Mouse (Mus musculus) lung, postnatal 0 days (tissue): ENCODE measurements around the gene Ccdc183. TPM values are rescaled to one million over a fixed set of nuclear protein-coding genes. Genes with fewer than 3 reads are reported as not detected.

Source experiments
- ATAC-seq: fragments of 200-750 bp; cut with Nextera tagmentation; 2 replicates; pipeline ENCODE4 v1.8.0; 2017; ENCODE audit warnings: moderate library complexity
- DNase-seq: peaks from one replicate; pipeline ENCODE4 v3.0.0-alpha.2; 2016; ENCODE audit warnings: low spot score
- H3K27ac ChIP-seq: fragments of 300-500 bp; sonication (generic); 2 replicates; pipeline ENCODE4 v1.5.1; 2014; ENCODE audit warnings: antibody characterized with exemption, mild to moderate bottlenecking, low read length, mixed read lengths
- H3K27me3 ChIP-seq: fragments of 300-500 bp; sonication (generic); replicated peaks from 2 replicates; pipeline ENCODE4 v1.6.1; 2014; ENCODE audit warnings: low read length, mixed read lengths; ENCODE audit not compliant: insufficient read depth
- H3K36me3 ChIP-seq: fragments of 300-500 bp; sonication (generic); 2 replicates; pipeline ENCODE4 v1.6.1; 2014; ENCODE audit warnings: low read length, mixed read lengths; ENCODE audit not compliant: insufficient read depth
- H3K4me1 ChIP-seq: fragments of 300-500 bp; sonication (generic); 2 replicates; pipeline ENCODE4 v1.6.1; 2014; ENCODE audit warnings: antibody characterized with exemption, low read depth, low read length, mixed read lengths; ENCODE audit not compliant: insufficient read depth
- H3K4me2 ChIP-seq: fragments of 300-500 bp; sonication (generic); replicated peaks from 2 replicates; pipeline ENCODE4 v1.6.1; 2014; ENCODE audit warnings: low read depth, mild to moderate bottlenecking, low read length, moderate library complexity, mixed read lengths
- H3K4me3 ChIP-seq: fragments of 300-500 bp; sonication (generic); 2 replicates; pipeline ENCODE4 v1.5.1; 2014; ENCODE audit warnings: low read depth, low read length
- H3K9ac ChIP-seq: fragments of 300-500 bp; sonication (generic); replicated peaks from 2 replicates; pipeline ENCODE4 v1.6.1; 2014; ENCODE audit warnings: low read depth, mild to moderate bottlenecking
- H3K9me3 ChIP-seq: fragments of 300-500 bp; sonication (generic); 2 replicates; pipeline ENCODE4 v1.6.1; 2016; ENCODE audit warnings: low read length, mixed read lengths
- CTCF ChIP-seq: IDR thresholded peaks from 2 replicates; pipeline ENCODE4 v1.5.1; 2016; ENCODE audit warnings: antibody characterized with exemption, mild to moderate bottlenecking
- EP300 ChIP-seq: IDR thresholded peaks from 2 replicates; pipeline ENCODE4 v1.6.1; 2016; ENCODE audit warnings: antibody characterized with exemption, mild to moderate bottlenecking, control low read depth
- WGBS: fragments of 180-500 bp; shearing (Covaris S2); extraction: QIAGEN DNeasy Blood & Tissue Kit; methylation state at CpG from one replicate; pipeline ENCODE4 v1.1.7; 2014; 5-methylcytosine and 5-hydroxymethylcytosine counted together
- polyA plus RNA-seq: library from polyadenylated mRNA; unstranded; fragments of >200 nt; fragmentation: Nextera tagmentation; extraction: Ambion mirVana; gene quantifications from 2 replicates; pipeline ENCODE4 v1.2.1, GENCODE M21; 2015

Gene Ccdc183
- polyA plus RNA-seq, 1 experiment from 2014 or later, result 0.38 TPM

DNA sequence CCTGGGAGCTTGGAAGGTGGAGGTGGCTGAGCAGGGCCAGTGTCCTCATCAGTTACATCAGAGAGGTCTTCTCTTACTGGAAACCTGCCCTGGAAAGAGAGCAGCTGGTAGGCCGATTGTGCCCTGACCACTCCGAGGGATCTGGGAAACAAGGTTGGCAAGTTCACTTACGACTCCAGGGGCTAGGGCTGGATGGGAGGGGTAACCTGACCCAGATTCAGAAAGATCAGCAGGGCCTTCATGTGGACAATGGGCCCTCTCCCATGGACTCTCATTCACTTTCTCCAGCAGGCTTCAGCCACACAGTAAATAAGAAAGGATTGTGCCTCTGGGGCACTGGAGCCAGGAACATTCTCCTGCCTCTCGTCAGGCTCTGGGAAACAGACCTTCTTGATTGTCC lies 32.6 kb downstream of the Ccdc183 start:
- Histone ChIP-seq H3K9ac (no peak overlapping the region), H3K27me3 (peaks cover 13% of the 10 kb centered on the region), H3K9me3 (no peaks in the 10 kb centered on the region), H3K4me2 (no peak overlapping the region), H3K36me3 (0 out of 2 replicates have a peak, but pooled peaks cover 5% of the 10 kb centered on the region), H3K4me3 (no peak overlapping the region), H3K4me1 (peaks cover 5% of the 10 kb centered on the region; the same call in 1 of the 2 replicates), H3K27ac (no peak overlapping the region)
- no peak for ATAC-seq
- TF ChIP-seq CTCF (no peak), EP300 (no peak)
- 79% methylated on average over 4 of the region's 4 CpGs for WGBS
- DNase-seq, result no peak

- TF ChIP-seq EP300 (no peak), CTCF (no peak)
- Histone ChIP-seq H3K4me1 (peaks cover 11% of the 10 kb centered on the region; the same call in 1 of the 2 replicates), H3K27me3 (peaks cover 20% of the 10 kb centered on the region), H3K9ac (no peak overlapping the region), H3K36me3 (0 out of 2 replicates have a peak, but pooled peaks cover 5% of the 10 kb centered on the region), H3K27ac (no peak overlapping the region), H3K9me3 (no peaks in the 10 kb centered on the region), H3K4me2 (no peak overlapping the region), H3K4me3 (no peak overlapping the region)
- no peak for DNase-seq
- ATAC-seq, result no peak
- 73% methylated on average over 3 of the region's 3 CpGs for WGBS
Observed at GRCm38 (mm10) chr2:25584152-25584551, 33.3 kb downstream of the Ccdc183 start.

DNA sequence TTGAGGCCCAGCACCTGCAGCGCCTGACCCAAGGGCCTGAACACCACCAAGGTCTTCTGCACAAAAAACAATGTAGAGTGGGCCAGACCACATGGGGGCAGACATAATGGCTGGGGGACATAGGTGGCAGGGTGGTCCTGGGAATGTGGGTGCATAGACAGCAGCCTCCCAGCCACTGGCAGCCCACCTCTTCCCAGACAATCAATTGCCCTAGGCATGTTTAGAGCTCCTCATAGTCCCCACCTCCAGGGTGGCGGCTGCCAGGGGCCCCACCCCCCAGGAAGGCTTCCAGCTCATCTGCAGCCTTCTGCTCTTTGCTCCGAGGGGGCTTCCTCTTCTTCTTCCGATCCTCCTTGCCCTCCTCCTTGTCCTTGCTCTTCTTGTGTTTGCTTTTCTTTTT lies 33.9 kb downstream of the Ccdc183 start:
- no peak overlapping the region for H3K4me3 ChIP-seq
- no peak overlapping the region for H3K9ac ChIP-seq
- H3K4me2 ChIP-seq, result no peak overlapping the region
- H3K4me1 ChIP-seq, result peaks cover 14% of the 10 kb centered on the region
- ATAC-seq (no peak), DNase-seq (no peak)
- no peaks in the 10 kb centered on the region for H3K9me3 ChIP-seq
- 54% methylated on average over 4 of the region's 4 CpGs for WGBS
- 0 out of 2 replicates have a peak, but pooled peaks cover 5% of the 10 kb centered on the region for H3K36me3 ChIP-seq
- no peak overlapping the region for H3K27ac ChIP-seq
- TF ChIP-seq CTCF, result no peak
- no peak for TF ChIP-seq EP300
- H3K27me3 ChIP-seq, result peaks cover 26% of the 10 kb centered on the region

DNA sequence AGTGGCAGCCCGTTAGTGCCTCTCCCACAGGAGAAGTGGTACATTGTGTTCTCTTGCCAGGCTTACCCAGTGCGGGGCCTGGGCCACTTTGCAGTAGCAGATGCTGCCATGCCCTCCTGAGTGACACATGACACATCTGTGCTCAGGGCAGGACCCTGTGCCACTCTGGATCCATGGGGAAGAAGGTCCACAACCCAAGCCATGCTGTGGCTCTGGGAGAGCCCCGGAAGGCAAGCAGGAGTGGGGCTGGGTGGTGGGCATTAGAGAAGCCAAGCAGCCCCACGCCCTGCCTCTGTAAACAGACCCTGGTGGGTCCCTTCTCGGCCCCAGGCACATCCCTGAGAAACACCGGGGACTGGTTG lies 34.4 kb downstream of the Ccdc183 start:
- DNase-seq, result no peak
- Histone ChIP-seq H3K36me3 (0 out of 2 replicates have a peak, but pooled peaks cover 5% of the 10 kb centered on the region), H3K4me3 (no peak overlapping the region), H3K27me3 (peaks cover 30% of the 10 kb centered on the region), H3K9ac (no peak overlapping the region), H3K4me2 (no peak overlapping the region), H3K4me1 (peaks cover 16% of the 10 kb centered on the region), H3K27ac (no peak overlapping the region), H3K9me3 (no peaks in the 10 kb centered on the region)
- 82% methylated on average over 6 of the region's 6 CpGs for WGBS
- no peak for TF ChIP-seq EP300
- no peak for TF ChIP-seq CTCF
- ATAC-seq, result no peak

GRCm38 (mm10) chr2:25582466-25583119 lies 34.9 kb downstream of the Ccdc183 start:
- peaks cover 35% of the 10 kb centered on the region for H3K27me3 ChIP-seq
- H3K27ac ChIP-seq, result no peak overlapping the region
- DNase-seq (no peak), ATAC-seq (peak; percentile 23; the same call in 1 of the 2 replicates)
- H3K4me1 ChIP-seq, result peaks cover 21% of the 10 kb centered on the region
- no peak overlapping the region for H3K9ac ChIP-seq
- no peak overlapping the region for H3K4me2 ChIP-seq
- H3K9me3 ChIP-seq, result no peaks in the 10 kb centered on the region
- 0 out of 2 replicates have a peak, but pooled peaks cover 5% of the 10 kb centered on the region for H3K36me3 ChIP-seq
- TF ChIP-seq CTCF (no peak), EP300 (no peak)
- no peak overlapping the region for H3K4me3 ChIP-seq
- 43% methylated on average over 12 of the region's 12 CpGs for WGBS

DNA sequence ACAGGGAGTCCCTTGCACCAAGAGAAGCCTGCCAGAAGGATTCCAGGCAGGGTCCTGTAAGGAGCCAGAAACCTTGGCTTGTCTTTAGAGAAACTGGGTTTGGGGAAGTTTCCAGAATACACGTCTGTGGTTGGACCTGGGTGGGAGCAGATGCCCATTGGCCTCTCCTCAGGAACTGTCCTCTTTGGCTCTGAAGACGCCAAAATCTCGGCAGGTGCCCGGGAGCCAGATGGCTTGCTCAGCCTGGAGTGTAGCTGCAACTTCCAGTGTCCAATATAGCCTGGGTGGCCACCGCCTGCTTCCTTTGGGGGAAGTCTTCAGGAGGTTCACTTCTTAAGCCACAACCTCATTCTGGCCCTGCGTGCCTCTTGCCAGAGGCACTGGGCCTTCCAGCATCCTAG lies 35.6 kb downstream of the Ccdc183 start:
- H3K4me2 ChIP-seq, result peak overlapping the region; percentile 21; the same call in 1 of the 2 replicates
- ATAC-seq (no peak), DNase-seq (no peak)
- H3K27ac ChIP-seq, result no peak overlapping the region
- TF ChIP-seq CTCF, result no peak
- no peak for TF ChIP-seq EP300
- peaks cover 42% of the 10 kb centered on the region for H3K27me3 ChIP-seq
- H3K4me1 ChIP-seq, result peaks cover 25% of the 10 kb centered on the region
- WGBS, result 25% methylated on average over 6 of the region's 6 CpGs
- H3K9ac ChIP-seq, result no peak overlapping the region
- 0 out of 2 replicates have a peak, but pooled peaks cover 5% of the 10 kb centered on the region for H3K36me3 ChIP-seq
- no peaks in the 10 kb centered on the region for H3K9me3 ChIP-seq
- H3K4me3 ChIP-seq, result no peak overlapping the region
